Mouse (Mus musculus) embryonic facial prominence, embryonic 12.5 days (tissue): ENCODE measurements around the gene Tecr. TPM values are rescaled to one million over a fixed set of nuclear protein-coding genes. Genes with fewer than 3 reads are reported as not detected.
A peak's percentile ranks its signal among the peaks of the same experiment; 100 is the strongest.

ENCODE experiments used
- ATAC-seq: fragments of 200-750 bp; cut with Nextera tagmentation; 2 replicates; pipeline ENCODE4 v1.8.0; 2017; ENCODE audit not compliant: insufficient number of reproducible peaks, insufficient read depth, low FRiP score, low TSS enrichment
- H3K27ac ChIP-seq: fragments of 300-500 bp; sonication (generic); 2 replicates; pipeline ENCODE4 v1.5.1; 2016; ENCODE audit warnings: mild to moderate bottlenecking
- H3K27me3 ChIP-seq: fragments of 300-500 bp; sonication (generic); 2 replicates; pipeline ENCODE4 v1.6.1; 2016; ENCODE audit warnings: mild to moderate bottlenecking, moderate library complexity
- H3K36me3 ChIP-seq: fragments of 300-500 bp; sonication (generic); 2 replicates; pipeline ENCODE4 v1.6.1; 2016; ENCODE audit warnings: mild to moderate bottlenecking
- H3K4me1 ChIP-seq: fragments of 300-500 bp; sonication (generic); 2 replicates; pipeline ENCODE4 v1.6.1; 2016
- H3K4me2 ChIP-seq: fragments of 300-500 bp; sonication (generic); replicated peaks from 2 replicates; pipeline ENCODE4 v1.6.1; 2016; ENCODE audit warnings: mild to moderate bottlenecking, moderate library complexity
- H3K4me3 ChIP-seq: fragments of 300-500 bp; sonication (generic); 2 replicates; pipeline ENCODE4 v1.5.1; 2016; ENCODE audit warnings: mild to moderate bottlenecking
- H3K9ac ChIP-seq: fragments of 300-500 bp; sonication (generic); 2 replicates; pipeline ENCODE4 v1.6.1; 2016; ENCODE audit warnings: mild to moderate bottlenecking, moderate library complexity
- H3K9me3 ChIP-seq: fragments of 300-500 bp; sonication (generic); 2 replicates; pipeline ENCODE4 v1.6.1; 2016; ENCODE audit warnings: mild to moderate bottlenecking, moderate library complexity
- WGBS: fragments of 180-500 bp; shearing (Covaris S2); methylation state at CpG from one replicate; pipeline ENCODE4 v1.1.7; 2016; 5-methylcytosine and 5-hydroxymethylcytosine counted together
- polyA plus RNA-seq: library from polyadenylated mRNA; unstranded; fragments of >200 nt; fragmentation: Nextera tagmentation; extraction: Ambion mirVana; gene quantifications from 2 replicates; pipeline ENCODE4 v1.2.1, GENCODE M21; 2016

The Tecr gene
- polyA plus RNA-seq, 1 experiment from 2014 or later = 588 TPM

GRCm38 (mm10) chr8:83593325-83594166 lies 14.2 kb downstream of the Tecr start:
- no peak; the same call in 1 of the 2 replicates for ATAC-seq
- peak overlapping the region; percentile 73 for H3K4me2 ChIP-seq

GRCm38 (mm10) chr8:83592682-83593081 lies 15.1 kb downstream of the Tecr start:
- Histone ChIP-seq H3K9me3 (no peaks in the 10 kb centered on the region), H3K4me3 (peak overlapping the region; percentile 62), H3K27me3 (no peaks in the 10 kb centered on the region), H3K9ac (peak overlapping the region; percentile 88), H3K36me3 (peaks cover 24% of the 10 kb centered on the region), H3K4me2 (peak overlapping the region; percentile 73), H3K27ac (no peak overlapping the region), H3K4me1 (peaks cover 17% of the 10 kb centered on the region)
- WGBS = 51% methylated on average over 3 of the region's 3 CpGs
- no peak for ATAC-seq

More at GRCm38 (mm10) chr8:83593325-83594166, 14.2 kb downstream of the Tecr start:
- Histone ChIP-seq H3K27me3 (no peaks in the 10 kb centered on the region), H3K36me3 (peaks cover 17% of the 10 kb centered on the region; the same call in 1 of the 2 replicates), H3K4me3 (peak overlapping the region; percentile 62), H3K9ac (peak overlapping the region; percentile 88), H3K27ac (peak overlapping the region; percentile 86), H3K4me1 (peaks cover 17% of the 10 kb centered on the region), H3K9me3 (no peaks in the 10 kb centered on the region)
- 5% methylated on average over 22 of the region's 22 CpGs for WGBS

GRCm38 (mm10) chr8:83590488-83591023 lies 17.2 kb downstream of the Tecr start:
- 85% methylated on average over 7 of the region's 7 CpGs for WGBS
- H3K27ac ChIP-seq = no peak overlapping the region
- H3K9me3 ChIP-seq = no peaks in the 10 kb centered on the region
- H3K27me3 ChIP-seq = no peaks in the 10 kb centered on the region
- peaks cover 25% of the 10 kb centered on the region for H3K4me1 ChIP-seq
- no peak overlapping the region for H3K4me3 ChIP-seq
- H3K4me2 ChIP-seq = no peak overlapping the region
- no peak overlapping the region for H3K9ac ChIP-seq
- H3K36me3 ChIP-seq = peaks cover 25% of the 10 kb centered on the region
- no peak for ATAC-seq

- Histone ChIP-seq H3K9ac (no peak overlapping the region; the same call in 1 of the 2 replicates), H3K9me3 (no peaks in the 10 kb centered on the region), H3K27ac (no peak overlapping the region), H3K27me3 (no peaks in the 10 kb centered on the region), H3K4me2 (no peak overlapping the region), H3K4me3 (no peak overlapping the region), H3K4me1 (peaks cover 25% of the 10 kb centered on the region), H3K36me3 (peaks cover 29% of the 10 kb centered on the region)
- 95% methylated on average over 5 of the region's 5 CpGs for WGBS
- no peak for ATAC-seq
These were observed 18.9 kb downstream of the Tecr start for GRCm38 (mm10) chr8:83588886-83589285.

GRCm38 (mm10) chr8:83587644-83588043 lies 20.1 kb downstream of the Tecr start:
- Histone ChIP-seq H3K4me3 (no peak overlapping the region), H3K27ac (no peak overlapping the region), H3K36me3 (peaks cover 34% of the 10 kb centered on the region), H3K27me3 (no peaks in the 10 kb centered on the region), H3K9ac (no peak overlapping the region), H3K4me2 (no peak overlapping the region), H3K4me1 (peaks cover 22% of the 10 kb centered on the region), H3K9me3 (no peaks in the 10 kb centered on the region)
- WGBS = 73% methylated on average over 6 of the region's 6 CpGs
- ATAC-seq = no peak

GRCm38 (mm10) chr8:83585333-83585732 lies 22.4 kb downstream of the Tecr start:
- Histone ChIP-seq H3K4me1 (0 out of 2 replicates have a peak, but pooled peaks cover 12% of the 10 kb centered on the region), H3K4me3 (no peak overlapping the region), H3K9me3 (no peaks in the 10 kb centered on the region), H3K9ac (no peak overlapping the region), H3K27me3 (no peaks in the 10 kb centered on the region), H3K27ac (no peak overlapping the region), H3K36me3 (peaks cover 33% of the 10 kb centered on the region), H3K4me2 (no peak overlapping the region)
- WGBS = 81% methylated on average over 3 of the region's 3 CpGs
- ATAC-seq = no peak

GRCm38 (mm10) chr8:83584771-83585170 lies 23.0 kb downstream of the Tecr start:
- no peaks in the 10 kb centered on the region for H3K9me3 ChIP-seq
- H3K4me3 ChIP-seq = no peak overlapping the region
- no peaks in the 10 kb centered on the region for H3K27me3 ChIP-seq
- H3K4me1 ChIP-seq = 0 out of 2 replicates have a peak, but pooled peaks cover 9% of the 10 kb centered on the region
- ATAC-seq = no peak
- H3K36me3 ChIP-seq = peaks cover 29% of the 10 kb centered on the region
- H3K9ac ChIP-seq = no peak overlapping the region
- WGBS = 86% methylated on average over 1 of the region's 1 CpGs
- H3K4me2 ChIP-seq = no peak overlapping the region
- H3K27ac ChIP-seq = no peak overlapping the region

GRCm38 (mm10) chr8:83583236-83583635 lies 24.5 kb downstream of the Tecr start:
- Histone ChIP-seq H3K4me1 (0 out of 2 replicates have a peak, but pooled peaks cover 9% of the 10 kb centered on the region), H3K27ac (no peak overlapping the region), H3K9me3 (no peaks in the 10 kb centered on the region), H3K9ac (no peak overlapping the region), H3K27me3 (no peaks in the 10 kb centered on the region), H3K4me3 (no peak overlapping the region), H3K36me3 (peaks cover 20% of the 10 kb centered on the region), H3K4me2 (no peak overlapping the region)
- ATAC-seq = no peak
- WGBS = 86% methylated on average over 15 of the region's 15 CpGs

- Histone ChIP-seq H3K27ac (no peak overlapping the region), H3K4me3 (no peak overlapping the region), H3K4me1 (peaks cover 12% of the 10 kb centered on the region), H3K4me2 (no peak overlapping the region), H3K9ac (no peak overlapping the region), H3K27me3 (no peaks in the 10 kb centered on the region), H3K36me3 (peaks cover 14% of the 10 kb centered on the region), H3K9me3 (no peaks in the 10 kb centered on the region)
- WGBS = 89% methylated on average over 8 of the region's 8 CpGs
- no peak for ATAC-seq
These were observed 25.5 kb downstream of the Tecr start for GRCm38 (mm10) chr8:83582226-83582625.

GRCm38 (mm10) chr8:83580826-83581225 lies 26.9 kb downstream of the Tecr start:
- Histone ChIP-seq H3K9ac (no peak overlapping the region), H3K27ac (no peak overlapping the region), H3K4me3 (no peak overlapping the region), H3K36me3 (peaks cover 14% of the 10 kb centered on the region), H3K4me2 (no peak overlapping the region), H3K27me3 (no peaks in the 10 kb centered on the region), H3K4me1 (peaks cover 19% of the 10 kb centered on the region), H3K9me3 (no peaks in the 10 kb centered on the region)
- ATAC-seq = no peak
- 84% methylated on average over 8 of the region's 8 CpGs for WGBS

- no peak overlapping the region for H3K27ac ChIP-seq
- ATAC-seq = no peak
- H3K9me3 ChIP-seq = no peaks in the 10 kb centered on the region
- peaks cover 29% of the 10 kb centered on the region for H3K4me1 ChIP-seq
- no peak overlapping the region for H3K4me3 ChIP-seq
- H3K4me2 ChIP-seq = no peak overlapping the region
- peaks cover 14% of the 10 kb centered on the region for H3K36me3 ChIP-seq
- no peak overlapping the region for H3K9ac ChIP-seq
- 90% methylated on average over 8 of the region's 8 CpGs for WGBS
- no peaks in the 10 kb centered on the region for H3K27me3 ChIP-seq
These were observed 28.1 kb downstream of the Tecr start for GRCm38 (mm10) chr8:83579676-83580075.
